Mouse (Mus musculus) c-Kit-negative CD71-positive TER-119-positive erythroid progenitor cells, embryonic 14.5 days (primary cell): ENCODE results near the gene Psmb3.
"Not testable (repeated sequence)": the region's sequence is repeated elsewhere in the genome, so short reads cannot be mapped to it uniquely, and the experiment has no call there.

Experiments used
- DNase-seq: peaks from one replicate; pipeline ENCODE4 v3.0.0-alpha.2; 2013; ENCODE audit warnings: low read depth, low spot score

The Psmb3 gene

DNA sequence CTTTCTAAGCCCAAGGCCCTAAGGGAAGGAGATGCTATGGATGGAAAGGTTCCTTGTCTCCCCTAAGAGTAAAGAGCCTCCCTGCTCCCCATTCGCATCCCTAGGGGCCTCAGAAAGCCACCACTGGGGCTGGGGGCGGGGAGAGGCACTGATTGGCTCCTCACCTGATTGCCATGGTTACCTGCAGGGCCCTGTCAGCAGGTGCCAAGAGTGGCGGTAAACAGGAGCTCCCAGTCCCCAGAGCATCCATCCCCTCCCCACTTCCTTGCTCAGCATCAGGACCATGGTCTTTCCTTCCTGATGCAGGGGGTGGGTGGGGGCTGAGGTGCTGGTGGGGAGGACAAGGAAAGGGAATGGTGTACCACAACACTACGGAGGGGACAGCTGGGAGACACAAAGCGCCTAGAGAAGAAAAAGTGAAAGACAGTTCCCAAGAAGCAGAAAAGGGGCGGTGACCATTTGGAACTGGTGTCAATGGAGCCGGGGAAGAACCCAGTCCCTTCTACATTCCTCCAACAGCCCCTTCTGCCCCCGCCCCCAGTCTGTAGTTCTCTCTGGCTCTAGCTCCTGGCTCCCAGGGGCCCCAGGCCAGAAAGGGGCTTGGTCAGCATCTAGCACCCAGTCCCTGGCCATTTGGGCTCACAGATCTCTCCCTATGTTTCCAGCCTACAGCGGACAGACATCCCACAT lies 7.3 kb upstream of the Psmb3 start:
- DNase-seq, result no peak

DNA sequence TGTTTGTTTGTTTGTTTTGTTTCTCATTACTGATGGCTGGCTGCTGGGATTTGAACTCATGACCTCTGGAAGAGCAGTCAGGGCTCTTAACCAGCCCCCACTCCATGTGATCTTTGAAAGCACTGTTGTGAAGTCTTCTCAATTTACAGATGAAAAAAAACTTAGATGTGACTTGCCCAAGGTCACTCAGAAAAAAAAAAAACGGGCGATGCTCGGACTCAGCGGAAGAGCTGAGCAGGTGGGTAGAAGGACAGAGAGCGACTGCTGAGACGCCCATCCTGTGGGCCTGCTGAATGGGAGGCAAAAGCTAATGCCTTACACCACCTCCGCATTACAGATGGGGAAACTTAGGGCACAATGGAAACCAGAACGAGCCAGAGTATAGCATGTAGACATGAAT lies 6.5 kb upstream of the Psmb3 start:
- no peak for DNase-seq

DNA sequence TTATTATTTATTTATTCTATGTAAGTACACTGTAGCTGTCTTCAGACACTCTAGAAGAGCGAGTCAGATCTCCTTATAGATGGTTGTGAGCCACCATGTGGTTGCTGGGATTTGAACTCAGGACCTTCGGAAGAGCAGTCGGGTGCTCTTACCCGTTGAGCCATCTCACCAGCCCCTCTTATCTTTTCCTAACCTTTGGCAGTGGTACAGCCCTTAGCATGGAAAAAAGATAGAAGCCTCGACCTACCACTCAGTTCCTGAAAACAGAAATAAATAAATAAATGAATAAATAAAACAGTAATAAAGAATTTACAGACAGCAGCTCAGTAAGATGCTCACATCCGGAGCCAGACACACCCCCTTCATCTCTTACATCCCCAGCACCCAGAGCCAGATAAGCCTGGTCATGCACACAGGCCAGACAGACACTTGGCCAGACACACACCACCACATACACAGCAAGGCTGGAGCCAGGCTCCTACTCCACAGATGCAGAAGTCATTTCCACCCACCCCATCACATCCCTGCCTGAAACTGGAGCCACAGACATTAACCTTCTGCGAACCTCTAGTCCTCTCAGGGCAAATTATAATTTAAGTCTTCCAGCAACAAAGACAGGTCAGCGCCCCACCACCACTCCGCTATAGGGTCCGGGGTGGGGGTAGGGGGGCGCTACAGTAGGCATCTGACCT lies 5.9 kb upstream of the Psmb3 start:
- DNase-seq, result no peak

DNA sequence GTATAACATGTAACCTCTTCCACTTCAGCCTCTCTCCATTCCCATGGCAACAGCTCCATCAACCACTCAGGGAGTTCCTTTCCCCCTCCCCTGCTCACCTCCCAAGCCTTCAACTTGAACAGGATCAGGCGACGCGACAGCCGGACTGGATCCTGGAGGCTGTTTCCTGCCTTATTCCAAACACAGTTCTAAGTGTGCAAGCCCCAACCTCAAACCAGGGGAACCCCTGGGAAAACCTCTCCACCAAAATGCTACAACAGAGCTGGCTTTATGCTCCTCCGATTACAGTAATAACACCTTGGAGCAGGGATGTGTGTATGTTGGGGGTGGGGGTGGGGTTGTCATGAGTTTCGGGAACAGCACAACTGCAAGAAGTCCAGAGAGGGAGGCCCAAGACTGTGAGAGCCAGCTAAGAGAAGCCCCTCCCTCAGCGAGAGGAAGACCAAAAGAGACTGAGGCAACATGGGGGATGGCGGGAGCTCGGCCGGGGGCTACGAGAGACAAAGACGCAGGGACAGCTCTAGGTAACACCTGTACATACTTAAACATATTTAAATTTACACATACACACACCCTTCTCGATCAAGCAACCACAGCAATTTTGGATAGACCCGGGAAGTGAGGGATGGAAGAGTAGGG lies 5.2 kb upstream of the Psmb3 start:
- DNase-seq, result no peak

DNA sequence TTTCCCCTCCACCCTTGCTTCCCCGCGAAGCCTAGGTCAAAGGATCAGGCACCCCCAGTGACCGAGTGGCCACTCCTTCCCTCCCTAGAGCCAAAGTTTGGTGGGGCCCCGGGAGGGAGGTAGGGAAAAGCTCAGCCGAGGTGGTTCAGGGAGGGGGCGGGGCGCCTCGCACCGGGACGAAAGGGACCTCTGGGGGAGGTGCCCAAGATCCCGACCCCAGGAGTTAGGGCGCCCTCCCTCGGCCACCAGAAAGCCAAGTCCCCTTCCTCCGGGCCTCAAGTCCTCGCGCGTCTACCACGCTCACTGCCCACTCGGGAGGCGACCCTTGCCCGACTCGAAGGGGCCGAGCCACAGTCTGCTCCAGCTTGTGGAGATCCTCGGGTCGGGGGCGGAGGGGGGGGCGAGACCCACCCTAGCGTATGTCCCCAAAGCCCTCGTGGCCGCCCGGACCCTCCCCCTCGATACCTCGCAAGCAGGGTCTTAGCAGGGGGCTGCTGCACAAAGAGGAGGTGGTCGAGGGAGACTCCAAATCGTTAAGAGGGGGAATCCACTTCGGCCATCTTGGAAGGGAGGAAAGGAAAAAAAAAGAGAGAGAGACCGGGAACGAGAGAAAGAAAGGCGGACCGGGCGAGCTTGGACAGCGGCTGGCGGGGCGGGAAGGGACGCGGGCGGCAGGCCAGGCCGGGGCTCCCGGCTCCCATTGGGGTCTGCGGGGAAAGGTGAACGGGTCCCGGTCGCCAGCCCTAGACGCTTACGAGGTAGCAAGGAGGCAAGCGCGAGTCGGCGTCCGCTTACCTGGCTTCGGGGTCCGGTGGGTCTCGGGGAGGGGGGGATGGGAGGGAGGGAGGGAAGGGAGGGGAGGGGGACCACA lies 4.2 kb upstream of the Psmb3 start:
- DNase-seq, result no peak

DNA sequence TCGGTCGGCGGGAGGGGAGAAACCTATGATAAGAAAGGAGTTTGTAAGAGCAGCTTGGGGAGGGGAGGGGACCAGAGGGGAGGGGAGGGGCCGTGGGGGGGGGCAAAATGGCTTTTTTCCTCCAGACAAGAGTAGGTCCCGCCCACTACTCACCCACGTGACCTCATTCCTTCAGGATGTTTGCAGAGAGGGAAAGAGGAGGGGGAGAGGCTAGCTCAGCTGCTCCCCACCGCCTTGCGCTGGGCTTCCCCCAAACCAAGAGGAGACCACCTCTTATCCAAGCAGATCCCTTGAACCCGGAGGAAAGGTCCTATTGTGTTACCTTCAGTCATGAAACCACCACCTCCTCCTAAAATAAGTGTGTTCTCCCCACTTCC lies 3.6 kb upstream of the Psmb3 start:
- no peak for DNase-seq

DNA sequence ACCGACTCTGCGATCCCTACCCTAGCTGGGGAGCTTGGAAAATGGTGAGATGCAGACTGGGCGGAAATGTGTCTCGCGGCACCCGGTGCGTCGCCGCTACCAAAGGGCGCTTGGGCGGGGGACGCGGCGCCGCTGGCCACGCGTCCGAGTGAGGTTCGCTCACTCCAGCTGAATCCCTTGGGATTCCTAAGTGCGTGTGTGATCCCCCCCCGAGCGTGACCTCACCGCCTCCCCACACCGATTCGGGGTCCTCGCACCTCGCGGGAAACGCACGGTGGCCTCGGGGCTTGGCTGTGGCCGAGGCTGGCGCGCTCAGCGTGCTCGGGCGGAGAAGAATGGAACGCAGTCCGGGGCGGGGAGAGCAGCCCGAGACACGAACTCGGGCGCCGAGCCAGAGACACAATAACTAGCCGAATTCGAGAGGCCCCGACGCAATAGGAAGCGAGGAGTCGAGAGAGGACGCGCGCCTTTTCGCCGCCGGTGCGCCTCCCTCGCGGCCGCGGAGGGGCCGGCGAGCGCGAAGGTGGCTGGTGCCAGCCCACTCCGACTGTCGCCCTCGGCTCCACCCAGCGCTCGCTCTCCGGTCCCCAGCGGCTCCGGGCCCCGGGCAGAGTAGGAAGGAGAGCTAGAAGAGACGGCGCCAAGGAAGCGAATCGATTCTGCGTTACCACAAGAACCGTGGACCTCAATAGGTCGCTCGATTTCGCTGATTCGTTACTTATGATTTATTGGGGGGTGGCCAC lies 3.0 kb upstream of the Psmb3 start, which contains the start of gene Pcgf2:
Pcgf2 (minus strand) TSS at position 495 of the 743 bp plus-strand sequence.
- DNase-seq, result no peak

DNA sequence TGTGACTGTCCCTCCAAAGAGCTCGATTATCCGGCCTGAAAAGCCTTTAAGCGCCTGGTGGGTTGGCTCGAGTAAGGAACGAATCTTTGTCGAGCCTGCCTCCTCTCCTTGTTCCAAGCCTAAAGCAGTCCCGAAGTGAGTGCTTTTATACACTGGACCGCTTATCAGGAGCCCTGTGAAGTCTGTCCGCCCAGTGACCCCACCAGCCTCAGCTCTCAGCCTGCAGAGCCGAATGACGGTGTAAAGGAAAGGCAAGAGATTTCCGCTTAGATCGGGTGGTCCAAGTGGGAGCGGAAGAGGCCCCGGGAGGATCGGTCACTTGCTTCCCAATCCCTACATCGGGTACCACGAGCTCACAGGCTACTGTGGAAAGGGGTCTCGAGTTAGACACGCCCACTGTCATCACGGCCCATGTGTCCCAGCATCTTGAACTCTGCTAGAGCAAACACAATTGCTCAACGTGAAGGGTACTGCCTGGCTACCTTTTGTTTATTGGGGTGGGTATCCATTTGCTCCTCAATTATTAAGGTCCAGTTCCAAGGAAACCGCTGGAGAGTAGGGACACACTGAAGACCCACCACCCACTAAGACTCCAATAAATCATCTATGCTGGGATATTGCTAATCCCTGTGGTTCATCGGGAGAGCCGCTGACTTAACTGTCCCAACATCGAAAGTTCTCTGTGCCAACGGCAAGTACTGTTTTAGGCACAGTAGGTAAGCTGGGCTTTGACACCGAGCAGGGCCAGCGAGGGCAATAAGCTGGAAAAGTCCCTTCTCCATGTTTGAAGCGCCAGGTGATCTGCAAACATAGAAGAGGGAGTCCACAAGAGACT lies 2.2 kb upstream of the Psmb3 start:
- DNase-seq, result no peak

DNA sequence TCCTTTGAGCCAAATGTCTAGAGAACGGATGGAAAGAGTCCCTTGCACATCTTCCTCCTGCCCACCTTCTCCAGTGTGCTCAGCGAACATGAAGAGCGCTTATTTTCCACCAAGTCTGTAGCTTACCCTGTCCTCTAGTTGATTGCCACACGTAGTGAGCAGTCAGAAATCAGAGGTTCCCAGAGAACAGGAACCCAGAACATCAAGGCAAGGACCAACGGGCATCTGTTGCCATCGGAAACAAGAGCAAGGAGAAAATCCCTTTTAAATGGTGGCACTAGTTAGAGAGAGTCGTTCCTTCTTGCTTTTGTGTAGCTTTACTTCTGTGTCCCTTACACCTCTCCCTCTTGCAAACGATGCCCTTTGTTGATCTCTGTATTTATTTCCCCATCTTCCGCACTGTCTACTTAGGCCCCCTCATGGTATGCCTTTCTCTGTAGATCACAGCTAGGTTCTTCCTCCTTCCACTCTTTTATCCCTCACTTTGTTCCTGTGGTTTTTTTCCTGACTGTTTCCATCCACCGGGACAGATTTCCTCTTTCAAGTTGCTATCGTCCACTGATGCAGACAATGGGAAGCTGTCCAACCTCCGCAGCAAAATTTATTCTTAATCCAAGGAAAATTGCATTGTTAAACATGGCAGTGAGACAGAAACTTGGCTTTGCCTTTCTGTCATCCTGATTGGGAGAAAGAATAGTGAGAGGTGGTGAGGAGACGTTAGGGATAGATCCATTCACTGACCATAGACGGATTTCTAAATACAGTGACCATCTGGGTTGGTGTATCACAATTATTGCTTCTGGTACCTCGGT lies 1.4 kb upstream of the Psmb3 start:
- DNase-seq, result no peak

DNA sequence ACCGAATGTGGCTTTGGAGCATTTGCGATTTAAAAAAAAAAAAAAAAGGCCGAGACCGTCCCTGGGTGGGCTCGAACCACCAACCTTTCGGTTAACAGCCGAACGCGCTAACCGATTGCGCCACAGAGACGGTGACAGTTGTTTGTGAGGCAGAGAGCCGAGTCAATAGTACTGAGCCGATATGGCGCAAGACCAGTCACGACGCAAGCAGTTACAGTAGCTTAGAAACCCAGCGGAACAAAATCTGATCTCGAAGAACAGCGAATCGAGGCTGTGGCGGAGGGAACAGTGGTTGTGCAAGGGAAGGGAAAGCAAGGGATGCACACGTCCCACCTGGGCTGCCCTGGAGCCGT lies 830 bp upstream of the Psmb3 start:
- peak; percentile 32 for DNase-seq

DNA sequence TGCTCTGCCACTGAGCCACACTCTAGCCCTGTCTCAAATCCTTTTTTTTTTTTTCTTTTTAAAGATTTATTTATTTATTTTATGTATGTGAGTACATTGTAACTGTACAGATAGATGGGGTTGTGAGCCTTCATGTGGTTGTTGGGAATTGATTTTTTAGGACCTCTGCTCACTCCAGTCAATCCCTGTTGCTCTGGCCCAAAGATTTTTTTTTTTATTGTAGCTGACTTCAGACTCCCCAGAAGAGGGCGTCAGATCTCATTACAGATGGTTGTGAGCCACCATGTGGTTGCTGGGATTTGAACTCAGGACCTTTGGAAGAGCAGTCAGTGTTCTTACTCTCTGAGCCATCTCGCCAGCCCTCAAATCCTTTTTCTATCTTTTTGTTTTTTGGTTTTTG lies 6.9 kb downstream of the Psmb3 start:
- DNase-seq, result not testable (repeated sequence)

DNA sequence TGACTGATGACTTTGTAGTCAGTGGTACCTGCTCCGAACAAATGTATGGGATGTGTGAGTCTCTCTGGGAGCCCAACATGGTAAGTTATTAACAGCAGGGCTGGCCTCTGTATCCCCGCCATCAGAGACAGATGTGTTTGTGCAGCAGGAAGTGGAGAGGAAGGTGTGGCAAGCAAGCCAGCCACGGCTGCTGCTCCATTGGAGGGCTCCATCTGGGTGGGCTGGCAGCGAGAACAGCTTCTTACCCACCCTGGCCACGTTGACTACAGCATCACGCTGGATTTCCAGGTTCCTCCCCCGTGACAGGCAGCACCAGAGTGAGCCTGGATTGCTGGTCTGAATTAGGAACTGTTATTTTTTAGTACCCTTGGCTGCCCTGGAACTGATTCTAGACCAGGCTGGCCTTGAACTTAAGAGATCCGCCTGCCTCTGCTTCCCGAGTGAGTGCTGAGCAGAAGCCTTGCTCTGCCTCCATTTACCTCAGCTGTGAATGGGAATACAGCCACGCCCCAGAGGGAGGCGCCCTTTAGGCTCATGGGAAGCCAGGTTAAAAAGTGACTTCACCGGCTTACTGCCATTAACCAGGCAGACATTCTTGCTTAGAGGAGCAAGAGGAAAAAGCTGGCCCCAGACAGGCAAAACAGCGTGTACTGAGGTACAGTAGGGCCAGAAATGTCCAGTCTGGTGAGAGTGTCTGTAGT lies 8.2 kb downstream of the Psmb3 start:
- DNase-seq, result no peak

DNA sequence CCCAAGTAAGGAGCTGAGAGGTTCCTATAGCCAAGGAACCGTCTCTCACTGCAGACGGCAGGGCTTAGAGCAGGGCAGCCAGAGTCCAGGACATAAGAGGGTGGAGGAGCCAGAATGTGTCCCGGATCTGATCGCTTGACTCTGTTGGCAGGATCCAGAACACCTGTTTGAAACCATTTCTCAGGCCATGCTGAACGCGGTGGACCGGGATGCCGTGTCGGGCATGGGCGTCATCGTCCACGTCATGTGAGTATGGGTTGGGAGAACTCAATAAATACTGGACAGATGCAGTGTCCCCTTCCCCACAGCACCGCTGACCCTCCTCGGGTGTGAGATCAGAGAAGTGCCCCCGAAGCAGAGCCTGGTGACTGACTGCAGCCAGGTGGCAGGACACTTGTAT lies 9.1 kb downstream of the Psmb3 start:
- no peak for DNase-seq

DNA sequence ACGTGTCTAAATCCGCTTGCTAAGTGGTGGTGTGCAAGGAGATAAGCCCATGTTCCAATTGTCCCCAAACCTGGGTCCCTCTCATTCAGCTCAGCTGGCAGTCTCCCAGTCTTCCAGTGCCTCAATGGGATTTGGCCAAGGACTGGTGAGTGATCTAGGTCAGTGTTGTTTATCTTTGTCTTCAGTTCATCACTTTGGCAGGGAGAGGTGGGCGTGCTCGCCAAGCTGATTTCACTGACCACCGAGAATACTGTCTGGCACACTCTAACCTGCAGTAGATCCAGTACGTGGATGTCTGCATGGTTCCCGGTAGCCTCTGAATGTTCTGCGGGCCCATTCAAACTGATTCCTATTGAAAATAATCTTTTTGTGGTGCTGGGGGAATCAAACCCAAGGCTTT lies 10.7 kb downstream of the Psmb3 start:
- no peak for DNase-seq

DNA sequence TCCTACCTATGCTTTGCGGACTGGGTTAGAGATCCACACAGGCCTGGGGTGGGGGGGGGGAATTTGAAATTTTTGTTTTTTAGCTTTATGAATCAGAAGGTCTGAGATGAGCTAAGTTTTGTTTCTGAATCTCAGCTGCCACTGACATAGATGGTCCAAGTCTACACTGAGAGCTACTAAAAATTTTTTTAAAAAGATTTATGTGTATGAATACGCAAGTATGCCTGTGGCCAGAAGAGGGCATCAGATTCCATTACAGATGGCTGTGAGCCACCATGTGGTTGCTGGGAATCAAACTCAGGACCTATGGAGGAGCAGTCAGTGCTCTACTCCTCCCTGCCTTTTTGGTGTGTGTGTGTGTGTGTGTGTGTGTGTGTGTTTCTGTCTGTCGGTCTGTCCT lies 11.2 kb downstream of the Psmb3 start:
- no peak for DNase-seq

DNA sequence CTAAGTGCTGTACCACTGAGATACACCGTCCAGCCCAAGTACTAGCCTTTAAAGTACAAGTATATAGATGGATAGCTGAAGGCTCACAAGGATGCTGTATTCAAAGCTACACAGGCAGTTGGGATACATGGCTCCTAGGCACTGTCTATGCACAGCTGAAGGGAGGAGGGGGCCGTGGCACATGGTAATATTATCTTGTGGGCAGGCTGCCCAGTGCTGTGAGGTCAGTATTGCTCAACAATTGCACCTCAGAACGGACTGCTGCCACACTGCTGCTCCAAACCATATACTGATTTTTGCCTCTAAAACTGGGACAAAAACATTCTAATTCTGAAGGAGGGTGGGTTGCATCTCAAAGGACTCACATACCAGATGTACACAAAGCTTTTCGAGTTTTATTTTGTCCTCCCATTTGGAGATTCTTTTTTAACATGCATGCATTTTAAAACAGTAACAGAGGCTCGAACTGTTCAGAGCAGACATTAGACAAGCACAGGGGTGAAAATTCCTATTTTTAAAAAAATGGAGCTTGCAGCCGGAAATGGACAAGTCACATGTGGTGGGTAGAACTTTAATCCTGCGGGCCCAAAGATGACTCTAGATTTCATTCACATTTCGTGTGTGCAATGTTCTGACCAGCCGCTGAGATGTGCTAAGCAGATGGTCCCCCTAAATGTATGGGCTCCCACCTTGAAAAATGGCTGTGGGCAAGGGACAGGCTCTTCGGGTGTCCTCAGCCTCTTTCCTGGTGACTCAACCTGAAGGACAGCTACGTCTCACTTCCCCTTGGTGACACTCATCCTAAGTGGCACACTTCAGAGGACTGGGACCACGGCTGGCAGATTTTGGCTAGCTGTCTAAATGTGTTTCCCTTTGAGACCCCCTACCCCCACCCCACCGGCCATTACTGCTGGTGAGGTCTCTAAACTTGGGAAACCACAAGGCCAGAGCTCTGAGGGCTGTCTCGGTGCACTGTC lies 11.9 kb downstream of the Psmb3 start:
- DNase-seq, result no peak

DNA sequence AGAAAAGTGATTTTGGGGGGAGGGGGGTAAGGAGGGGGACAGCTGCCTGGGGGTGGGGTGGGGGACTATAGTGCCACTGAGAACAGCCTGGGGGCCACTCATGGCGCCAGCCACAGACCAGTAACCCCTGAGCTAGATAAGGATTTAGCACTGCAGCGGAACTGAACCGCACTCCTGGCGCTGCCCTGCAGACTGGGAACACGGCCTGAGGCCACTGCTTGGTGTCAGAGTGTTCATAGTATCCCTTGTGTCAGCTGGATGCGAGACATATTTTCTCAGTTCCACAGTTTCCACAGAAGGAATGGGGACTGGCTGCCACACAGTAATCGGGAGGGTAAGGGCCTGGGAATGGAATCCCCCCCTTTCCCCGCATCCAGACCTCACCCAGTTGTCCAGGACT lies 12.8 kb downstream of the Psmb3 start:
- no peak for DNase-seq
